Mouse (Mus musculus): Measurements from ENCODE around the gene Ms4a14.

- TF ChIP-seq POLR2A (IDR thresholded peaks at IDR 0.05; ENCODE audit: borderline replicate concordance, extremely low read depth, insufficient read depth, insufficient read length, poor library complexity, severe bottlenecking) (no peak), CTCF (IDR thresholded peaks at IDR 0.05; ENCODE audit: borderline replicate concordance, extremely low read depth, insufficient read depth, insufficient read length) (no peak)
These were observed 34.0 kb downstream of the Ms4a14 start for GRCm38 (mm10) chr19:11280223-11280622.

Measured in brain, embryonic 14.5 days (tissue).